Mouse (Mus musculus) CH12.LX (cell line): ENCODE measurements around the gene Zfp825. TPM values are rescaled to one million over a fixed set of nuclear protein-coding genes. Genes with fewer than 3 reads are reported as not detected.

Experiments used
- DNase-seq: peaks from one replicate; pipeline ENCODE4 v3.0.0-alpha.2; 2013; ENCODE audit errors: extremely low read depth
- H3K27ac ChIP-seq: 2 replicates; pipeline ENCODE4 v1.5.1; 2012; ENCODE audit warnings: low read depth, mild to moderate bottlenecking, control low read depth, moderate library complexity; ENCODE audit not compliant: insufficient read depth
- H3K27me3 ChIP-seq: replicated peaks from 2 replicates; pipeline ENCODE3; 2012; ENCODE audit warnings: inconsistent platforms
- H3K36me3 ChIP-seq, 2 experiments: replicated peaks in 1 of 2; 2 replicates each; pipeline versions ENCODE3 to v1.6.1; 2012; ENCODE audit warnings: inconsistent platforms in 1 of 2, low read length in 1 of 2, mild to moderate bottlenecking in 1 of 2, mixed read lengths in 1 of 2, moderate library complexity in 1 of 2; ENCODE audit not compliant: control insufficient read depth in 1 of 2, insufficient read depth in 1 of 2
- H3K4me1 ChIP-seq, 2 experiments: 2 replicates each; pipeline ENCODE4 v1.6.1; 2012; ENCODE audit warnings: inconsistent platforms in 1 of 2, moderate library complexity in 1 of 2; ENCODE audit not compliant: insufficient read depth in 2 of 2, control insufficient read depth in 1 of 2
- H3K4me2 ChIP-seq: 2 replicates; pipeline ENCODE4 v1.6.1; 2012; ENCODE audit warnings: low read depth, mild to moderate bottlenecking, control low read depth; ENCODE audit not compliant: poor library complexity, insufficient read depth, severe bottlenecking
- H3K4me3 ChIP-seq, 3 experiments: fragments of 150-350 bp in 1 of 3; sonication (generic) in 1 of 3; replicated peaks in 1 of 3; 2 replicates each; pipeline versions ENCODE3 to v1.5.1; 2011 to 2012; ENCODE audit warnings: low read depth in 2 of 3, low read length in 2 of 3, mild to moderate bottlenecking in 2 of 3, moderate library complexity in 2 of 3, control low read depth in 1 of 3, improper control_type of control experiment in 1 of 3, inconsistent platforms in 1 of 3, mixed read lengths in 1 of 3; ENCODE audit not compliant: poor library complexity in 1 of 3
- H3K79me2 ChIP-seq: replicated peaks from 2 replicates; pipeline ENCODE4 v1.6.1; 2012; ENCODE audit warnings: mild to moderate bottlenecking, moderate library complexity; ENCODE audit not compliant: control insufficient read depth, poor library complexity, insufficient read depth, severe bottlenecking; ENCODE audit errors: extremely low read depth
- H3K9ac ChIP-seq: 2 replicates; pipeline ENCODE4 v1.6.1; 2012; ENCODE audit warnings: low read depth, mild to moderate bottlenecking, control low read depth, moderate library complexity; ENCODE audit not compliant: insufficient read depth
- H3K9me3 ChIP-seq: replicated peaks from 2 replicates; pipeline ENCODE3; 2012; ENCODE audit warnings: low read length, inconsistent platforms, mixed read lengths
- CHD2 ChIP-seq: IDR thresholded peaks from 2 replicates; pipeline ENCODE4 v1.6.1; 2011; ENCODE audit warnings: low read length, improper control_type of control experiment
- ELF1 ChIP-seq: IDR thresholded peaks from 2 replicates; pipeline ENCODE4 v1.6.1; 2014; ENCODE audit warnings: low read depth, mild to moderate bottlenecking, inconsistent platforms, low read length, improper control_type of control experiment
- ETS1 ChIP-seq: conservative IDR thresholded peaks from 2 replicates; pipeline ENCODE4 v1.6.1; 2012; ENCODE audit warnings: low read depth, mild to moderate bottlenecking, inconsistent platforms, low read length, improper control_type of control experiment, moderate library complexity
- HCFC1 ChIP-seq: IDR thresholded peaks from 2 replicates; pipeline ENCODE4 v1.6.1; 2012; ENCODE audit warnings: low read depth, mild to moderate bottlenecking, inconsistent platforms, low read length, improper control_type of control experiment
- IRF4 ChIP-seq: IDR thresholded peaks from 2 replicates; pipeline ENCODE4 v1.6.1; 2014; ENCODE audit warnings: low read depth, mild to moderate bottlenecking, inconsistent platforms, low read length, improper control_type of control experiment
- JUN ChIP-seq: IDR thresholded peaks from 2 replicates; pipeline ENCODE4 v1.6.1; 2011; ENCODE audit warnings: low read depth, mild to moderate bottlenecking, low read length, improper control_type of control experiment, moderate library complexity; ENCODE audit not compliant: insufficient read depth
- JUND ChIP-seq: conservative IDR thresholded peaks from 2 replicates; pipeline ENCODE4 v1.6.1; 2011; ENCODE audit warnings: low read depth, low read length, improper control_type of control experiment
- KAT2A ChIP-seq: IDR thresholded peaks from 2 replicates; pipeline ENCODE4 v1.6.1; 2012; ENCODE audit warnings: low read length, improper control_type of control experiment, inconsistent platforms; ENCODE audit not compliant: insufficient replicate concordance
- MAZ ChIP-seq: IDR thresholded peaks from 2 replicates; pipeline ENCODE4 v1.6.1; 2012; ENCODE audit warnings: low read depth, mild to moderate bottlenecking, inconsistent platforms, low read length, improper control_type of control experiment, moderate library complexity
- MEF2A ChIP-seq: IDR thresholded peaks from 2 replicates; pipeline ENCODE4 v1.6.1; 2014; ENCODE audit warnings: low read depth, mild to moderate bottlenecking, inconsistent platforms, low read length, improper control_type of control experiment, borderline replicate concordance
- PAX5 ChIP-seq: IDR thresholded peaks from 2 replicates; pipeline ENCODE4 v1.6.1; 2012; ENCODE audit warnings: low read length, inconsistent platforms, mixed read lengths
- RCOR1 ChIP-seq: conservative IDR thresholded peaks from 2 replicates; pipeline ENCODE4 v1.6.1; 2012; ENCODE audit warnings: low read depth, mild to moderate bottlenecking, inconsistent platforms, low read length, improper control_type of control experiment
- UBTF ChIP-seq: IDR thresholded peaks from 2 replicates; pipeline ENCODE4 v1.6.1; 2012; ENCODE audit warnings: low read depth, mild to moderate bottlenecking, inconsistent platforms, low read length, improper control_type of control experiment, moderate library complexity
- ZC3H11A ChIP-seq: IDR thresholded peaks from 2 replicates; pipeline ENCODE4 v1.6.1; 2012; ENCODE audit warnings: low read depth, mild to moderate bottlenecking, inconsistent platforms, low read length, improper control_type of control experiment
- ZMIZ1 ChIP-seq: IDR thresholded peaks from 2 replicates; pipeline ENCODE4 v1.6.1; 2012; ENCODE audit warnings: low read depth, mild to moderate bottlenecking, inconsistent platforms, low read length, improper control_type of control experiment
- dilution Hi-C: fragments of 300-500 bp; cut with MboI; formaldehyde crosslinking; loops from 2 replicates; pipeline ENCODE4 v1.14.3; 2020; ENCODE audit warnings: low sequenced_read_pairs; ENCODE audit not compliant: extremely low pct_unique_long_range_greater_than_20kb, extremely low pct_ligation_motif_present
- in situ Hi-C: fragments of 300-500 bp; cut with MboI; formaldehyde crosslinking; loops from 3 replicates; pipeline ENCODE4 v1.14.3; 2019; ENCODE audit warnings: low sequenced_read_pairs, low pct_ligation_motif_present, low pct_unique_long_range_greater_than_20kb, mixed read lengths
- polyA plus RNA-seq: library from polyadenylated mRNA; unstranded; fragments of >175 nt; gene quantifications from 2 replicates; pipeline ENCODE4 v1.2.1, GENCODE M21; 2012; ENCODE audit warnings: low read depth; ENCODE audit not compliant: insufficient read length
- total RNA-seq, 2 experiments: library from RNA; depleted of rRNA; stranded (reverse); fragments of 300-350 nt in 1 of 2; fragments of >200 nt in 1 of 2; gene quantifications; 2 replicates each; pipeline ENCODE4 v1.2.3; 2012 to 2014

Zfp825 gene
- total and polyA plus RNA-seq, 3 experiments = 7.4 to 22.5 (median 10.9) TPM

DNA sequence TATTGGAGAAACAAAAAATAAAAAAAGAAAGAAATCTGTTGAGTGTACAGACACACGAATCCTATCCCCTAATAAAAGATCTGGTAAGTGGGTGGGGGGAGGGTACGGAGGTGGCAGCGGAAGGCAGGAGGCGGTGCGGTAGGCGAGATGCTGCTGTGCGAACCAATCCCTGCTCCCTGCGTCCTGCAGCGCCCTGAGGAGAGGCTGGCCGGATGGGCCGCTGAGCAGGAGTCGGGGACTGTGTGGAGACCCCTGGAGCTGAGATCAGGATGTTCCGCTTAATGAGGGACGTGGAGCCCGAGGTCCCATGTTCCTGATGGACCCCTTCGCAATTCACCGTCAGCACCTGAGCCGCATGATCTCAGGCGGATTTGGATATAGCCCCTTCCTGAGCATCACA, 53.9 kb downstream of the Zfp825 start:
- no peak overlapping the region for H3K4me3 ChIP-seq
- in situ Hi-C loops = no loop called here

More for the DNA sequence above, 53.9 kb downstream of the Zfp825 start:
- no peaks in the 10 kb centered on the region for H3K4me1 ChIP-seq
- TF ChIP-seq MEF2A (no peak), JUN (no peak), HCFC1 (no peak), JUND (no peak), PAX5 (no peak), ZMIZ1 (no peak), CHD2 (no peak), KAT2A (no peak), UBTF (no peak), MAZ (no peak), ZC3H11A (no peak), ELF1 (no peak), ETS1 (no peak), RCOR1 (no peak), IRF4 (no peak)
- no peak for DNase-seq
- H3K36me3 ChIP-seq = no peaks in the 10 kb centered on the region
- no peaks in the 10 kb centered on the region for H3K9me3 ChIP-seq
- H3K79me2 ChIP-seq = no peaks in the 10 kb centered on the region
- no peak overlapping the region for H3K4me2 ChIP-seq
- dilution Hi-C loops = no loop called here
- H3K9ac ChIP-seq = no peak overlapping the region
- H3K27ac ChIP-seq = no peak overlapping the region
- H3K27me3 ChIP-seq = no peaks in the 10 kb centered on the region

Other genes with a start within 250 kb of the Zfp825 start
- gene Ahrr, start 201.7 kb downstream of the Zfp825 start, total RNA-seq (2012; rRNA removed) = 0.84 and 1.0 TPM in 2 replicates
- 1.0 and 1.2 TPM in 2 replicates for gene Ahrr, start 201.7 kb downstream of the Zfp825 start, total RNA-seq (2014; rRNA removed)
- gene Ahrr, start 201.7 kb downstream of the Zfp825 start, polyA plus RNA-seq = 0.90 and 1.0 TPM in 2 replicates
- gene Pdcd6, start 176.4 kb downstream of the Zfp825 start, total RNA-seq (2012; rRNA removed) = 124 and 134 TPM in 2 replicates
- 213 and 246 TPM in 2 replicates for gene Pdcd6, start 176.4 kb downstream of the Zfp825 start, total RNA-seq (2014; rRNA removed)
- 136 and 139 TPM in 2 replicates for gene Pdcd6, start 176.4 kb downstream of the Zfp825 start, polyA plus RNA-seq
- gene Sdha, start 143.7 kb downstream of the Zfp825 start, total RNA-seq (2012; rRNA removed) = 161 and 165 TPM in 2 replicates
- gene Sdha, start 143.7 kb downstream of the Zfp825 start, total RNA-seq (2014; rRNA removed) = 107 and 120 TPM in 2 replicates
- gene Sdha, start 143.7 kb downstream of the Zfp825 start, polyA plus RNA-seq = 249 and 255 TPM in 2 replicates
- gene Ccdc127, start 143.7 kb downstream of the Zfp825 start, total RNA-seq (2012; rRNA removed) = 40.8 and 53.8 TPM in 2 replicates
- gene Ccdc127, start 143.7 kb downstream of the Zfp825 start, total RNA-seq (2014; rRNA removed) = 45.3 and 51.8 TPM in 2 replicates
- gene Ccdc127, start 143.7 kb downstream of the Zfp825 start, polyA plus RNA-seq = 57.4 and 57.5 TPM in 2 replicates
- gene Lrrc14b, start 130.0 kb downstream of the Zfp825 start, total RNA-seq (2012; rRNA removed) = 0.17 TPM in 2 replicates
- gene Lrrc14b, start 130.0 kb downstream of the Zfp825 start, total RNA-seq (2014; rRNA removed) = not detected in 2 replicates
- not detected in 2 replicates for gene Lrrc14b, start 130.0 kb downstream of the Zfp825 start, polyA plus RNA-seq
- gene Zfp72, start 103.2 kb downstream of the Zfp825 start, total RNA-seq (2012; rRNA removed) = 0.85 and 1.2 TPM in 2 replicates
- 6.9 and 8.5 TPM in 2 replicates for gene Zfp72, start 103.2 kb downstream of the Zfp825 start, total RNA-seq (2014; rRNA removed)
- gene Zfp72, start 103.2 kb downstream of the Zfp825 start, polyA plus RNA-seq = 2.4 and 3.0 TPM in 2 replicates
- 947 and 1,147 TPM in 2 replicates for gene Ftl1-ps1, start 94.3 kb downstream of the Zfp825 start, total RNA-seq (2012; rRNA removed)
- 1,091 and 1,319 TPM in 2 replicates for gene Ftl1-ps1, start 94.3 kb downstream of the Zfp825 start, total RNA-seq (2014; rRNA removed)
- 2,498 and 2,868 TPM in 2 replicates for gene Ftl1-ps1, start 94.3 kb downstream of the Zfp825 start, polyA plus RNA-seq
- 62.3 and 65.9 TPM in 2 replicates for gene Erap1, start 145.6 kb upstream of the Zfp825 start, total RNA-seq (2012; rRNA removed)
- 75.2 and 82.5 TPM in 2 replicates for gene Erap1, start 145.6 kb upstream of the Zfp825 start, total RNA-seq (2014; rRNA removed)
- 114 and 122 TPM in 2 replicates for gene Erap1, start 145.6 kb upstream of the Zfp825 start, polyA plus RNA-seq